Mouse (Mus musculus): Measurements from ENCODE around the gene Polr2b. TPM values are rescaled to one million over a fixed set of nuclear protein-coding genes. Genes with fewer than 3 reads are reported as not detected.

Gene Polr2b
- 52.1 and 56.3 TPM in 2 replicates for polyA plus RNA-seq (2015; fragmentation: Nextera tagmentation; extraction: Ambion mirVana)

- no peaks in the 10 kb centered on the region for H3K27me3 ChIP-seq (replicated peaks)
- under 1% methylated on average over 79 of the region's 85 CpGs for WGBS
- peak within 1 kb of the TSS; percentile 92 for H3K27ac ChIP-seq
- peak within 1 kb of the TSS; percentile 93 for H3K4me2 ChIP-seq
- H3K9me3 ChIP-seq: no peaks in the 10 kb centered on the region
- peaks cover 20% of the 10 kb centered on the region; the same call in 1 of the 2 replicates for H3K36me3 ChIP-seq
- ATAC-seq (ENCODE audit: insufficient read depth, low FRiP score, low read depth): peak; percentile 96
- peak within 1 kb of the TSS; percentile 92 for H3K9ac ChIP-seq
- H3K4me3 ChIP-seq (replicated peaks): peak within 1 kb of the TSS; percentile 92
- H3K4me1 ChIP-seq: peaks cover 17% of the 10 kb centered on the region
Measured at GRCm38 (mm10) chr5:77309924-77310772, at the start of gene Polr2b, which contains the start of gene Noa1. Polr2b (plus strand) TSS chr5:77310147. Noa1 (minus strand) TSS chr5:77310084.

- Histone ChIP-seq H3K9ac (no peak overlapping the region), H3K27me3 (replicated peaks) (no peaks in the 10 kb centered on the region), H3K4me2 (no peak overlapping the region), H3K27ac (no peak overlapping the region), H3K4me1 (no peaks in the 10 kb centered on the region), H3K9me3 (no peaks in the 10 kb centered on the region), H3K4me3 (replicated peaks) (no peak overlapping the region), H3K36me3 (no peaks in the 10 kb centered on the region)
- no peak for ATAC-seq (ENCODE audit: insufficient read depth, low FRiP score, low read depth)
- 81% methylated on average over 4 of the region's 4 CpGs for WGBS
Measured at GRCm38 (mm10) chr5:77261137-77261536, 48.8 kb upstream of the Polr2b start.

- H3K4me2 ChIP-seq: no peak overlapping the region
- H3K36me3 ChIP-seq: no peaks in the 10 kb centered on the region
- no peak overlapping the region for H3K9ac ChIP-seq
- no peak overlapping the region for H3K27ac ChIP-seq
- 84% methylated on average over 5 of the region's 5 CpGs for WGBS
- H3K27me3 ChIP-seq (replicated peaks): no peaks in the 10 kb centered on the region
- H3K9me3 ChIP-seq: no peaks in the 10 kb centered on the region
- no peak for ATAC-seq (ENCODE audit: insufficient read depth, low FRiP score, low read depth)
- no peaks in the 10 kb centered on the region for H3K4me1 ChIP-seq
- no peak overlapping the region for H3K4me3 ChIP-seq (replicated peaks)
Measured at GRCm38 (mm10) chr5:77262105-77262504, 47.8 kb upstream of the Polr2b start.

GRCm38 (mm10) chr5:77265081-77265670 lies 44.8 kb upstream of the Polr2b start, which contains the start of gene Rest:
Rest (plus strand) TSS chr5:77265491.
- no peaks in the 10 kb centered on the region for H3K27me3 ChIP-seq (replicated peaks)
- H3K4me2 ChIP-seq: peak within 1 kb of the TSS; percentile 72
- peak within 1 kb of the TSS; percentile 93 for H3K4me3 ChIP-seq (replicated peaks)
- WGBS: under 1% methylated on average over 71 of the region's 78 CpGs
- H3K36me3 ChIP-seq: peaks cover 11% of the 10 kb centered on the region
- peak within 1 kb of the TSS; percentile 98 for H3K27ac ChIP-seq
- H3K4me1 ChIP-seq: 0 out of 2 replicates have a peak, but pooled peaks cover 6% of the 10 kb centered on the region
- ATAC-seq (ENCODE audit: insufficient read depth, low FRiP score, low read depth): peak; percentile 86
- peak within 1 kb of the TSS; percentile 67 for H3K9ac ChIP-seq
- no peaks in the 10 kb centered on the region for H3K9me3 ChIP-seq

- under 1% methylated on average over 38 of the region's 53 CpGs for WGBS
- no peaks in the 10 kb centered on the region for H3K9me3 ChIP-seq
- peak overlapping the region; percentile 98 for H3K27ac ChIP-seq
- 0 out of 2 replicates have a peak, but pooled peaks cover 6% of the 10 kb centered on the region for H3K4me1 ChIP-seq
- no peaks in the 10 kb centered on the region for H3K27me3 ChIP-seq (replicated peaks)
- peaks cover 11% of the 10 kb centered on the region for H3K36me3 ChIP-seq
- H3K4me2 ChIP-seq: peak overlapping the region; percentile 72
- ATAC-seq (ENCODE audit: insufficient read depth, low FRiP score, low read depth): peak; percentile 82
- peak overlapping the region; percentile 67 for H3K9ac ChIP-seq
- peak overlapping the region; percentile 93 for H3K4me3 ChIP-seq (replicated peaks)
Measured at GRCm38 (mm10) chr5:77265671-77266065, 44.3 kb upstream of the Polr2b start.

- H3K4me1 ChIP-seq: 0 out of 2 replicates have a peak, but pooled peaks cover 6% of the 10 kb centered on the region
Measured at GRCm38 (mm10) chr5:77266066-77266885, 43.7 kb upstream of the Polr2b start.

GRCm38 (mm10) chr5:77266886-77267401 lies 43.0 kb upstream of the Polr2b start:
- ATAC-seq (ENCODE audit: insufficient read depth, low FRiP score, low read depth): no peak
- Histone ChIP-seq H3K27ac (peak overlapping the region; percentile 98), H3K9ac (peak overlapping the region; percentile 67; the same call in 1 of the 2 replicates), H3K4me3 (replicated peaks) (peak overlapping the region; percentile 93), H3K36me3 (peaks cover 11% of the 10 kb centered on the region), H3K9me3 (no peaks in the 10 kb centered on the region), H3K4me1 (0 out of 2 replicates have a peak, but pooled peaks cover 6% of the 10 kb centered on the region), H3K27me3 (replicated peaks) (no peaks in the 10 kb centered on the region), H3K4me2 (peak overlapping the region; percentile 72)
- 2% methylated on average over 11 of the region's 11 CpGs for WGBS

More at GRCm38 (mm10) chr5:77266066-77266885, 43.7 kb upstream of the Polr2b start:
- Histone ChIP-seq H3K27ac (peak overlapping the region; percentile 98), H3K36me3 (peaks cover 11% of the 10 kb centered on the region), H3K27me3 (replicated peaks) (no peaks in the 10 kb centered on the region), H3K9ac (peak overlapping the region; percentile 67), H3K9me3 (no peaks in the 10 kb centered on the region), H3K4me2 (peak overlapping the region; percentile 72), H3K4me3 (replicated peaks) (peak overlapping the region; percentile 93)
- WGBS: under 1% methylated on average over 75 of the region's 87 CpGs
- peak; percentile 58 for ATAC-seq (ENCODE audit: insufficient read depth, low FRiP score, low read depth)

GRCm38 (mm10) chr5:77267441-77267840 lies 42.5 kb upstream of the Polr2b start:
- Histone ChIP-seq H3K27ac (no peak overlapping the region), H3K4me2 (peak overlapping the region; percentile 72; the same call in 1 of the 2 replicates), H3K9ac (no peak overlapping the region), H3K36me3 (peaks cover 14% of the 10 kb centered on the region), H3K4me3 (replicated peaks) (peak overlapping the region; percentile 93; the same call in 1 of the 2 replicates), H3K4me1 (0 out of 2 replicates have a peak, but pooled peaks cover 6% of the 10 kb centered on the region), H3K27me3 (replicated peaks) (no peaks in the 10 kb centered on the region), H3K9me3 (no peaks in the 10 kb centered on the region)
- 66% methylated on average over 4 of the region's 4 CpGs for WGBS
- no peak for ATAC-seq (ENCODE audit: insufficient read depth, low FRiP score, low read depth)

GRCm38 (mm10) chr5:77267957-77268624 lies 41.9 kb upstream of the Polr2b start:
- ATAC-seq (ENCODE audit: insufficient read depth, low FRiP score, low read depth): no peak
- peaks cover 17% of the 10 kb centered on the region for H3K36me3 ChIP-seq

GRCm38 (mm10) chr5:77269399-77269798 lies 40.5 kb upstream of the Polr2b start:
- H3K9me3 ChIP-seq: no peaks in the 10 kb centered on the region
- no peak overlapping the region for H3K4me2 ChIP-seq
- 0 out of 2 replicates have a peak, but pooled peaks cover 6% of the 10 kb centered on the region for H3K4me1 ChIP-seq
- H3K27me3 ChIP-seq (replicated peaks): no peaks in the 10 kb centered on the region
- no peak overlapping the region for H3K27ac ChIP-seq
- H3K36me3 ChIP-seq: peaks cover 23% of the 10 kb centered on the region
- no peak overlapping the region for H3K4me3 ChIP-seq (replicated peaks)
- 75% methylated on average over 8 of the region's 8 CpGs for WGBS
- no peak overlapping the region for H3K9ac ChIP-seq
- ATAC-seq (ENCODE audit: insufficient read depth, low FRiP score, low read depth): no peak

More at GRCm38 (mm10) chr5:77267957-77268624, 41.9 kb upstream of the Polr2b start:
- Histone ChIP-seq H3K27ac (no peak overlapping the region), H3K4me2 (no peak overlapping the region), H3K4me3 (replicated peaks) (no peak overlapping the region), H3K9me3 (no peaks in the 10 kb centered on the region), H3K4me1 (0 out of 2 replicates have a peak, but pooled peaks cover 6% of the 10 kb centered on the region), H3K27me3 (replicated peaks) (no peaks in the 10 kb centered on the region), H3K9ac (no peak overlapping the region)
- 94% methylated on average over 30 of the region's 30 CpGs for WGBS
